Mouse (Mus musculus): ENCODE results near the gene Pwwp2b.

The Pwwp2b gene

GRCm38 (mm10) chr7:139257752-139258542 is 9.7 kb downstream of the Pwwp2b start:
- CTCF ChIA-PET: no interaction called here

GRCm38 (mm10) chr7:139264337-139264736 is 16.1 kb downstream of the Pwwp2b start:
- CTCF ChIA-PET: interaction anchor here (0.6 to 0.7 kb wide), 2 partner anchors 38 to 379 kb away, joined by 3 to 11 read pairs; no protein-coding TSS in a partner anchor

GRCm38 (mm10) chr7:139265634-139266033 is 17.4 kb downstream of the Pwwp2b start:
- CTCF ChIA-PET: no interaction called here

GRCm38 (mm10) chr7:139266431-139266830 is 18.1 kb downstream of the Pwwp2b start:
- CTCF ChIA-PET: no interaction called here

- CTCF ChIA-PET: no interaction called here
Measured at GRCm38 (mm10) chr7:139266886-139267870, 18.9 kb downstream of the Pwwp2b start.

GRCm38 (mm10) chr7:139270738-139271137 is 22.5 kb downstream of the Pwwp2b start:
- CTCF ChIA-PET: interaction anchor here (0.7 kb wide), 1 partner anchor 58 kb away, joined by 3 read pairs; no protein-coding TSS in a partner anchor

GRCm38 (mm10) chr7:139271871-139272270 is 23.6 kb downstream of the Pwwp2b start:
- CTCF ChIA-PET: no interaction called here

- CTCF ChIA-PET: no interaction called here
Measured at GRCm38 (mm10) chr7:139272639-139273396, 24.5 kb downstream of the Pwwp2b start.

- CTCF ChIA-PET: no interaction called here
Measured at GRCm38 (mm10) chr7:139273397-139273719, 25.1 kb downstream of the Pwwp2b start.

GRCm38 (mm10) chr7:139275586-139275985 is 27.3 kb downstream of the Pwwp2b start:
- CTCF ChIA-PET: interaction anchor here (0.5 kb wide), 1 partner anchor 77 kb away, joined by 3 read pairs; no protein-coding TSS in a partner anchor

GRCm38 (mm10) chr7:139276150-139276549 is 27.9 kb downstream of the Pwwp2b start:
- CTCF ChIA-PET: no interaction called here

- CTCF ChIA-PET: interaction anchor here (0.5 to 0.6 kb wide), 2 partner anchors 44 to 631 kb away, joined by 17 to 21 read pairs; no protein-coding TSS in a partner anchor
Measured at GRCm38 (mm10) chr7:139277536-139277935, 29.3 kb downstream of the Pwwp2b start.

- CTCF ChIA-PET: interaction anchor here (0.7 kb wide), 1 partner anchor 42 kb away, joined by 3 read pairs; no protein-coding TSS in a partner anchor
Measured at GRCm38 (mm10) chr7:139279571-139279970, 31.3 kb downstream of the Pwwp2b start.

GRCm38 (mm10) chr7:139280044-139280443 is 31.8 kb downstream of the Pwwp2b start:
- CTCF ChIA-PET: interaction anchor here (0.7 kb wide), 1 partner anchor 42 kb away, joined by 3 read pairs; no protein-coding TSS in a partner anchor

GRCm38 (mm10) chr7:139281195-139281594 is 32.9 kb downstream of the Pwwp2b start:
- CTCF ChIA-PET: no interaction called here

- CTCF ChIA-PET: interaction anchor here (0.6 kb wide), 2 partner anchors 27 to 83 kb away, joined by 3 read pairs; no protein-coding TSS in a partner anchor
Measured at GRCm38 (mm10) chr7:139282037-139282436, 33.8 kb downstream of the Pwwp2b start.

GRCm38 (mm10) chr7:139285295-139285943 is 37.1 kb downstream of the Pwwp2b start:
- CTCF ChIA-PET: no interaction called here

GRCm38 (mm10) chr7:139288540-139288939 is 40.3 kb downstream of the Pwwp2b start:
- CTCF ChIA-PET: no interaction called here

GRCm38 (mm10) chr7:139293350-139293749 is 45.1 kb downstream of the Pwwp2b start:
- CTCF ChIA-PET: no interaction called here

- CTCF ChIA-PET: no interaction called here
Measured at GRCm38 (mm10) chr7:139294076-139294475, 45.8 kb downstream of the Pwwp2b start.

- CTCF ChIA-PET: no interaction called here
Measured at GRCm38 (mm10) chr7:139295653-139296052, 47.4 kb downstream of the Pwwp2b start.

All from spleen, embryonic (tissue).